Comparison of ENCODE assay signal across 22 mouse cellular contexts in genomic region chr2:37708835-37709234, GRCm38 (mm10). TPM values are rescaled to one million over a fixed set of nuclear protein-coding genes. Genes with fewer than 3 reads are reported as not detected.
DNase-seq lines count a peak whose midpoint lies in the region; ATAC-seq and TF ChIP-seq lines count a peak whose summit lies in the region.
"Had no signal": no experiment of that assay in that cellular context is flagged by ENCODE, and none has a peak within 500 bp of the region (broad histone marks: within the 10 kb centered on the region; RNA-seq: fewer than 3 reads in every experiment).

No protein-coding gene starts in this region.

- no peaks in the 10 kb centered on the region for H3K36me3 ChIP-seq in kidney, adult 2 months (ENCODE audit: control insufficient read depth, insufficient read depth, low read length)
- H3K36me3 ChIP-seq in liver, adult 2 months (ENCODE audit: control insufficient read depth, insufficient read depth, low read length): no peaks in the 10 kb centered on the region
- no peaks in the 10 kb centered on the region for H3K36me3 ChIP-seq in liver, embryonic 12.5 days
- no peaks in the 10 kb centered on the region for H3K36me3 ChIP-seq in intestine, embryonic 16.5 days (ENCODE audit: control insufficient read depth, insufficient read depth, low read length)
- H3K36me3 ChIP-seq in stomach, postnatal 0 days (ENCODE audit: control insufficient read depth, insufficient read depth, low read length): no peaks in the 10 kb centered on the region
- H3K36me3 ChIP-seq: embryonic facial prominence, embryonic 13.5 days; forebrain, embryonic 12.5 days; heart, embryonic 15.5 days; hindbrain, embryonic 10.5 days had no signal

- no peaks in the 10 kb centered on the region for H3K79me2 ChIP-seq in liver, adult 2 months (ENCODE audit: control insufficient read depth, insufficient read depth, low read length)

- WGBS in kidney, adult 2 months: 40% methylated on average over 3 of the region's 3 CpGs
- WGBS in liver, adult 2 months: 21% methylated on average over 3 of the region's 3 CpGs
- WGBS in liver, embryonic 12.5 days (ENCODE audit: insufficient replicate concordance): 75% methylated on average over 3 of the region's 3 CpGs
- 62% methylated on average over 3 of the region's 3 CpGs for WGBS in intestine, embryonic 16.5 days
- WGBS in stomach, postnatal 0 days: 63% methylated on average over 3 of the region's 3 CpGs

- H3K9ac ChIP-seq in liver, adult 2 months (ENCODE audit: low read depth, low read length): no peak overlapping the region
- H3K9ac ChIP-seq in liver, embryonic 12.5 days: no peak overlapping the region
- H3K9ac ChIP-seq in intestine, embryonic 16.5 days (ENCODE audit: low read depth, low read length): no peak overlapping the region
- H3K9ac ChIP-seq in stomach, postnatal 0 days (ENCODE audit: low read length): no peak overlapping the region
- H3K9ac ChIP-seq: embryonic facial prominence, embryonic 13.5 days; forebrain, embryonic 12.5 days; heart, embryonic 15.5 days had no signal

- H3K27me3 ChIP-seq in kidney, adult 2 months (replicated peaks; ENCODE audit: control insufficient read depth, insufficient read depth, low read length): no peaks in the 10 kb centered on the region
- no peaks in the 10 kb centered on the region for H3K27me3 ChIP-seq in liver, adult 2 months (ENCODE audit: control insufficient read depth, insufficient read depth, low read length)
- H3K27me3 ChIP-seq in liver, embryonic 12.5 days (replicated peaks): peaks cover 23% of the 10 kb centered on the region
- H3K27me3 ChIP-seq in intestine, embryonic 16.5 days (replicated peaks; ENCODE audit: control insufficient read depth, insufficient read depth, low read length): no peaks in the 10 kb centered on the region
- H3K27me3 ChIP-seq in stomach, postnatal 0 days (ENCODE audit: control insufficient read depth, insufficient read depth, low read length): no peaks in the 10 kb centered on the region
- H3K27me3 ChIP-seq: heart, embryonic 15.5 days had no signal

- peak overlapping the region; percentile 67 for H3K27ac ChIP-seq in kidney, adult 2 months (ENCODE audit: insufficient read depth, low read depth, low read length)
- peak overlapping the region; percentile 65; the same call in 1 of the 2 replicates for H3K27ac ChIP-seq in liver, adult 2 months (replicated peaks; ENCODE audit: insufficient read depth, low read depth, low read length)
- H3K27ac ChIP-seq in liver, embryonic 12.5 days: no peak overlapping the region
- no peak overlapping the region for H3K27ac ChIP-seq in intestine, embryonic 16.5 days (ENCODE audit: low read length)
- H3K27ac ChIP-seq in stomach, postnatal 0 days (replicated peaks): peak overlapping the region; percentile 73
- H3K27ac ChIP-seq: embryonic facial prominence, embryonic 13.5 days; forebrain, embryonic 12.5 days; heart, embryonic 15.5 days; hindbrain, embryonic 10.5 days had no signal

- peak; percentile 73 for DNase-seq in kidney, adult 2 months
- DNase-seq in kidney, postnatal 4 days: no peak
- DNase-seq in liver, adult 2 months (ENCODE audit: extremely low read depth, low read depth, low spot score): peak; percentile 86
- peak; percentile 27 for DNase-seq in stomach, postnatal 0 days (ENCODE audit: low spot score)
- no peak for DNase-seq in right cerebral cortex, adult 18-20 months
- DNase-seq: adrenal gland, adult 2 months; adrenal gland, postnatal 25 days; cerebellum, adult 18-20 months; cerebellum, adult 9-11 months; cerebellum, postnatal 36 days; gastrocnemius, postnatal 10 days; heart, adult 18-20 months had no signal

- TF ChIP-seq CTCF in kidney, adult 2 months (conservative IDR thresholded peaks at IDR 0.05; ENCODE audit: insufficient read depth, insufficient read length, low read depth, low read length): no peak
- TF ChIP-seq CTCF in liver, adult 2 months (IDR thresholded peaks at IDR 0.05; ENCODE audit: low read depth, low read length): no peak
- no peak for TF ChIP-seq CTCF in stomach, postnatal 0 days (IDR thresholded peaks at IDR 0.05; ENCODE audit: low read depth)

- H3K4me1 ChIP-seq in kidney, adult 2 months (ENCODE audit: control insufficient read depth, insufficient read depth, low read length): peaks cover 13% of the 10 kb centered on the region; the same call in 1 of the 2 replicates
- peaks cover 11% of the 10 kb centered on the region; the same call in 1 of the 2 replicates for H3K4me1 ChIP-seq in liver, adult 2 months (ENCODE audit: control insufficient read depth, insufficient read depth, low read length)
- H3K4me1 ChIP-seq in liver, embryonic 12.5 days: 0 out of 2 replicates have a peak, but pooled peaks cover 11% of the 10 kb centered on the region
- peaks cover 12% of the 10 kb centered on the region for H3K4me1 ChIP-seq in intestine, embryonic 16.5 days (ENCODE audit: control insufficient read depth, insufficient read depth, low read length)
- H3K4me1 ChIP-seq in stomach, postnatal 0 days (replicated peaks; ENCODE audit: control insufficient read depth, insufficient read depth): no peaks in the 10 kb centered on the region

- H3K4me2 ChIP-seq in liver, embryonic 12.5 days: no peak overlapping the region
- H3K4me2 ChIP-seq in intestine, embryonic 16.5 days (ENCODE audit: low read depth, low read length): no peak overlapping the region
- no peak overlapping the region for H3K4me2 ChIP-seq in stomach, postnatal 0 days (replicated peaks; ENCODE audit: low read depth)
- H3K4me2 ChIP-seq: embryonic facial prominence, embryonic 13.5 days; forebrain, embryonic 12.5 days; heart, embryonic 11.5 days; heart, embryonic 15.5 days had no signal

- no peak for TF ChIP-seq POLR2A in kidney, adult 2 months (IDR thresholded peaks at IDR 0.05; ENCODE audit: low read depth, low read length)
- TF ChIP-seq POLR2A in liver, adult 2 months (IDR thresholded peaks at IDR 0.05; ENCODE audit: extremely low read depth, insufficient read depth, low read length): no peak

- no peak overlapping the region for H3K4me3 ChIP-seq in kidney, adult 2 months (ENCODE audit: insufficient read depth, low read depth, low read length)
- no peak overlapping the region for H3K4me3 ChIP-seq in liver, adult 2 months (ENCODE audit: insufficient read depth, low read depth, low read length)
- no peak overlapping the region for H3K4me3 ChIP-seq in liver, embryonic 12.5 days
- no peak overlapping the region for H3K4me3 ChIP-seq in intestine, embryonic 16.5 days (ENCODE audit: low read length)
- H3K4me3 ChIP-seq in stomach, postnatal 0 days (ENCODE audit: low read depth, low read length): no peak overlapping the region
- H3K4me3 ChIP-seq: embryonic facial prominence, embryonic 13.5 days; forebrain, embryonic 12.5 days; heart, embryonic 15.5 days; hindbrain, embryonic 10.5 days had no signal

- no peaks in the 10 kb centered on the region for H3K9me3 ChIP-seq in liver, embryonic 12.5 days (replicated peaks)
- no peaks in the 10 kb centered on the region for H3K9me3 ChIP-seq in intestine, embryonic 16.5 days (ENCODE audit: control insufficient read depth, low read length)
- no peaks in the 10 kb centered on the region for H3K9me3 ChIP-seq in stomach, postnatal 0 days (ENCODE audit: control insufficient read depth, low read length)
- H3K9me3 ChIP-seq: embryonic facial prominence, embryonic 13.5 days; forebrain, embryonic 12.5 days; heart, embryonic 15.5 days; hindbrain, embryonic 10.5 days had no signal

- no peak for TF ChIP-seq EP300 in stomach, postnatal 0 days (optimal IDR thresholded peaks at IDR 0.05)

- ATAC-seq in liver, embryonic 12.5 days: no peak
- ATAC-seq in intestine, embryonic 16.5 days: peak; percentile 73
- peak; percentile 90 for ATAC-seq in stomach, postnatal 0 days (ENCODE audit: low FRiP score, low TSS enrichment)
- ATAC-seq: activated CD4-positive, CD25-positive, alpha-beta regulatory T cell, adult 4 months; forebrain, embryonic 16.5 days; Patski had no signal

RNA-seq across cellular contexts. Expression of gene Strbp, which starts 5.2 kb away (rescaled TPM):
- polyA plus RNA-seq in kidney, adult 2 months (2012; rRNA removed): 5.0 and 6.8 TPM in 2 replicates
- total RNA-seq in liver, adult 2 months (2014; rRNA removed): 18.6 TPM in 2 replicates
- polyA plus RNA-seq in liver, adult 2 months (2012; rRNA removed): 2.6 and 3.9 TPM in 2 replicates
- 24.1 and 24.3 TPM in 2 replicates for polyA plus RNA-seq in liver, embryonic 12.5 days (2016; fragmentation: Nextera tagmentation; extraction: Ambion mirVana)
- 27.5 and 28.3 TPM in 2 replicates for polyA plus RNA-seq in intestine, embryonic 16.5 days (2015; fragmentation: Nextera tagmentation; extraction: Ambion mirVana)
- 27.5 and 29.2 TPM in 2 replicates for polyA plus RNA-seq in stomach, postnatal 0 days (2015; fragmentation: Nextera tagmentation; extraction: Ambion mirVana)

Comparison
In these comparisons a context has a peak if more than half of its experiments do, and no peak if none do; other contexts are left out.
1. DNase-seq: peak in kidney, adult 2 months (single experiment), liver, adult 2 months (single experiment) and stomach, postnatal 0 days (single experiment); none in kidney, postnatal 4 days (0 of 2) and right cerebral cortex, adult 18-20 months (single experiment).
2. H3K27ac ChIP-seq: peak in kidney, adult 2 months (single experiment), liver, adult 2 months (single experiment) and stomach, postnatal 0 days (single experiment); none in liver, embryonic 12.5 days (single experiment) and intestine, embryonic 16.5 days (single experiment).